Mouse (Mus musculus) heart, adult 11 months (tissue): Measurements from ENCODE around the gene Hist1h2bb.

Source experiments
- DNase-seq: peaks from one replicate; pipeline ENCODE4 v3.0.0; 2022

The Hist1h2bb gene

DNA sequence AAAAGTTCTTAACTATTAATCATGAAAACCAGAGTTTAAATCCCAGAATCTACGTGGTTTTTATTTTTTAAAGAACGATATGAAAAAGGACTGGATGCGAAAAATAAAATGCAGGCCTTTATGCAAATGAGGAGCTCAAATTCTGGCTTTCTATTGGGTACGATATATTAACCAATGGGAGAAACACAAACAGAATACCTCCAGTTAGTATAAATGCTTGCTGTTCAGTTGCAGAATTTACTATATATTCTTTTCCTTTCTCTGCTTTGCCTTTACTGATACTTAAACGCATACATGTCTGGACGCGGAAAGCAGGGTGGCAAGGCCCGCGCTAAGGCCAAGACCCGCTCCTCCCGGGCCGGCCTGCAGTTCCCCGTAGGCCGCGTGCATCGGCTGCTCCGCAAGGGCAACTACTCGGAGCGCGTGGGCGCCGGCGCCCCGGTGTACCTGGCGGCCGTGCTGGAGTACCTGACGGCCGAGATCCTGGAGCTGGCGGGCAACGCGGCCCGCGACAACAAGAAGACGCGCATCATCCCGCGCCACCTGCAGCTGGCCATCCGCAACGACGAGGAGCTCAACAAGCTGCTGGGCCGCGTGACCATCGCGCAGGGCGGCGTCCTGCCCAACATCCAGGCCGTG, 4.4 kb downstream of the Hist1h2bb start, which contains the start of gene Hist1h2ab:
Gene Hist1h2ab (plus strand): TSS at position 288 of the 639 bp plus-strand sequence.
- DNase-seq, result peak; percentile 95

GRCm38 (mm10) chr13:23751478-23751956, 5.0 kb downstream of the Hist1h2bb start:
- no peak for DNase-seq

GRCm38 (mm10) chr13:23752067-23752741, 5.7 kb downstream of the Hist1h2bb start, which contains the start of gene Hist1h3b:
Gene Hist1h3b (plus strand): TSS chr13:23752267.
- peak; percentile 97 for DNase-seq

DNA sequence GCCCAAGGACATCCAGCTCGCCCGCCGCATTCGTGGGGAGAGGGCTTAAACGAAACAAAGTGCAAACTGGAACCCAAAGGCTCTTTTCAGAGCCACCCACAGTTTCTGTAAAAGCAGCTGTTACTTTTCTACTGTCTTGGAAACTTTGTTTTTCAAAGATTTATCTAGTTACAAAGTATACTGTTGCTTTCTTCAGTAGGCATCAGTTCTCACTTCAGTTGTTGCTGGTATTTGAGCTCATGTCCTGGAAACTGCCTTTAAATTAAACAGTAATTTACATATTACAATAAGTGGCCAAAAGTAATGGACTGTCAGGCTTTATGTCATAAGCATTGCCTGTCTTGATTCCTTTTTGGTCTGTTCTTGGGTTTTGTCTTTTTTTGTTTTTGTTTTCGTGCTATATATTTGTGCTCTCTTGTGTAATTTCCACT, 6.2 kb downstream of the Hist1h2bb start:
- no peak for DNase-seq

DNA sequence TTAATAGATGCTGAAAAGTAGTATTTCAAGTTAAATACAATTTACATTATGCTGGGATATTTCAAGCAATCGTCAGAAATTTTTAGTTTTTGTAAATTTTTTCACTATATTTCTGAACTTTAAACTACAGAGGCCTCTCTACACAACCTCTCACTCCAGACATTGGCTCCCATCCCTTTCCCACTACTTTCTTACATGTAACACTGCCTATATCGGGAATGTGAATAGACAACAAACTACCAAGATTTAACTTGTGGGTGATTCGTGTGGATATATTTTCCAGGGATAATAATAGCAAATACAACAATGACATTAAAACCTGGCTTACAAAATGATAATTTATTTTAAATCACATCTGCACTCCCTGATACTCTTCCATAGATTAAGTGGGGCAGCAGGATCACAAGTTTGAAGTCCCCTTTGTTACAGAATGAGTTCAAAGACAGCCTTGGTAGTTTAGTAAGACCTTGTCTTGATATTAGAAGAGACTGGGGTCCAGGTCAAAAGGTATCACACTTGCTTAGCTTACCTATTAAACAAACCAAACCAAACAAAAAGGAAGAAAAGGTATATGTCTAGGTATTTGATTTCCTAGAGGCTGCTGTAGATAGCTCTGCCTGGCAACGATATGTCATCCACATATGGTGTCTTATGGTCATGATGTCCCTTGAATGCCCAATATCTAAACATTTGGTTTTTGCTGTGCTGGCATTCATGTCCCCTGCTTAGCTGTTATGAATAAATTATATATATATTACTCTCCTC, 7.0 kb downstream of the Hist1h2bb start:
- no peak for DNase-seq

- no peak for DNase-seq
Measured at GRCm38 (mm10) chr13:23755000-23755399, 8.5 kb downstream of the Hist1h2bb start.

DNA sequence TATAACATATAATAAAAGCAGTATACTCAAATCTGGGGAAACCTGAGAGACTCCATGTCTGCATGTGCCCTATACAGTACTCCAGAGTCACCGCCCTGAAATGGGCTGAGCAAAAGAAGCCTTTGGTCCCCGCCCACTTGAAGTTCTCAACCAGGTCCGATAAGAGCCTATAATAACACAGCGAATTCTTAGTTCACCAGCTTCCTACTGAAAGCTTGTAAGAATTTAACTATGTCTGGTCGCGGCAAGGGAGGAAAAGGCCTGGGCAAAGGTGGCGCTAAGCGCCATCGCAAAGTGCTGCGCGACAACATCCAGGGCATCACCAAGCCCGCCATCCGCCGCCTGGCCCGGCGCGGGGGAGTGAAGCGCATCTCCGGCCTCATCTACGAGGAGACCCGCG, 10.3 kb downstream of the Hist1h2bb start, which contains the start of gene Hist1h4b:
Gene Hist1h4b (plus strand): TSS at position 224 of the 400 bp plus-strand sequence.
- DNase-seq, result peak; percentile 98

- DNase-seq, result no peak
Measured at GRCm38 (mm10) chr13:23757211-23757773, 10.8 kb downstream of the Hist1h2bb start.

GRCm38 (mm10) chr13:23757921-23758320, 11.4 kb downstream of the Hist1h2bb start:
- DNase-seq, result no peak

DNA sequence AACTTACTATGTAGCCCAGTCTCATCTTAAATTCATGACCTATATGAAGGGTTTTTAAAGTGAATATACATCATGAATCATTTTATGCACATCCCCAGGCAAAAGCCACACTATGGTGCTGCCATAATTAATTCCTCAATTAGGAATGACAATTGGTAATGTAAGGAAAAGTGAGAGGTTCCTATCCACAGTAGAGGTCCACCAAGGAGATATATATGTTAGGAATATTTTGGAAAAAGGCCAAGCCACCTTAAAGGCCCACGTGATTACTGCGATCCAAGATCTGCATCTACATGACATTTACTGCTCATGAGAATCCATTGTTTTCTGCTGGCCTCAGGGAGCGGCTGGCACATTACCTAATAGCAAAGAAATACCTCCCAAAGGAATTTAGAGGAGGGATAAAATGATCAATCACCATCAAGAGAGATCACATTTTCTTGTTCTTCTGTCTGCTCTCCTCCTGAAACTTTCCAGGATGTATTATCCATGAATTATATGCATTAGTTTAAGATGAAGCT, 12.8 kb downstream of the Hist1h2bb start:
- no peak for DNase-seq

DNA sequence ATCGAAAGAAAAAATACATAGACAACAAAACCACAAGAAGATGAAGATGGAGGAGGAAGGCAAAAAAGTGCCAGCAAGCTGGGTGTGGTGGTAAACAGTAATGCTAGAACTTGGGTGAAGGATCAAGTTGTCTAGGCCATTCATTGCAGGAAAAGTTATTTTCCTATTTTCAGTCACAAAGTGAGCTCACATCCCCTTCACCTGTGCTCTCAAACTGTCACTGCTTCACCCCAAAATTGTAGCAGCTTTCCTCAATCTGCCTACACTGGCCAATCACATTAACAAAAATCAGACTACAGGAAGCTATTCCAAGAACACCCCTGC, 13.3 kb downstream of the Hist1h2bb start:
- no peak for DNase-seq

DNA sequence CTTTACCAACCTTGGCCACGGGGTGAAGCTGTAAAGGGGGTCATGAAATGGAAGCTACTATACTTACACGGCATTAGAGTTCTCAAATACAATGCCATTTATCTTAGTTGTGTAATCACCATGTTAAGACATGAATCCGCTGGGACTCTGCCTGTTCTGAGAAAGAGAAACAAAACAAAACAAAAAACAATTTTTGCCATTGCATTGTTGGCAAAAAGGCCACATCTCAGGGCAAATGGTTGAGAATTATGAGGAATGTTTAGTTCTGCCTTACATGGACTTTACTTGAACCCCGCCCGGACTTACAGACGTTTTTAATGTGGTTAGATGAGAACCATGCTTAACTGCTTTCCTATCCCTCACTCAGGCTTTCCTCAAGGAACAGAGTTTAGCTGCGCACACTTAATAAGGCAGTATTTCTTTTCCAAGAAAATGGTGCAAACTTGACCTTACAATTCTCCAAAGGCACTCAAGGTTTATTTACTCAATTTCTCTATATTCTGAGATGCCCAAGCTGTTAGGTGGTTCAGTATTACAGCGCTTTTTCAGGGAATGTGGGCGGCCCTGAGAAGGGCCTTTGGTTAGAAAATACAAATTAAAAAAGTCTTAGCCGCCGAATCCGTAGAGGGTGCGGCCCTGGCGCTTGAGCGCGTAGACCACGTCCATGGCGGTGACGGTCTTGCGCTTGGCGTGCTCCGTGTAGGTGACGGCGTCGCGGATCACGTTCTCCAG, 13.9 kb downstream of the Hist1h2bb start:
- DNase-seq, result no peak

DNA sequence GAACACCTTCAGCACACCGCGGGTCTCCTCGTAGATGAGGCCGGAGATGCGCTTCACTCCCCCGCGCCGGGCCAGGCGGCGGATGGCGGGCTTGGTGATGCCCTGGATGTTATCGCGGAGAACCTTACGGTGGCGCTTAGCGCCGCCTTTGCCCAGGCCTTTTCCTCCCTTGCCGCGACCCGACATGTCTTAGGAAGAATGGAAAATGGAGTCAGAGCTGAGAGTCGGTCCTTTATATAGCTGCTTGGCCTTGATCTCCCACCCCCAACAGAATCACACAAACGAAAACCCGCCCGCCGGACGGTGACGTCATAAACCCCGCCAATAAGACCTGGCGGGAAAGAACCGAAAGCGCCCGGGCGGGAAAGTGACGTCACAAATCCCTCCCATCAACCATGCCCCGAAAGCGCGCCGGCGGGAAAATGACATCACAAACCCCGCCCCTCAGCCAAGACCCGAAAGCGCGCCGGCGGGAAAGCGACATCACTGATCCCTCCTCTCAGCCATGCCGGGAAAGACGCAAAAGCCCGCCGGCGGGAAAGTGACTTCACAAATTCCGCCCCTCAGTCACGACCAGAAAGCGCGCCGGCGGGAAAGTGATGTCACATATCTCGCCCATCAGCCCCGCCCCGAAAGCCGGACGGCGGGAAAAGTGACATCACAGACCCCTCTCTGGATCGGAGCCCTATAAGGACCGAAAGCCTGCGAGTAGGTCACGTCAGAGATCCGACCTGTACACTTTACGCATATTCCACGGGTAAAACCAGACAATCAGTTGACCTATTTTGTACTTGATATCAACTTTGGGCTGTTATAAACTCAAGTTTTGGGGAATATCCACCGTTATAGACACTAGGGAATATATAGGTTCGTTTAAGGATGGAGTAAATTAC, 14.7 kb downstream of the Hist1h2bb start, which contains the start of gene Hist1h4a:
Gene Hist1h4a (minus strand): TSS at position 259 of the 893 bp plus-strand sequence.
- peak; percentile 100 for DNase-seq

- peak; percentile 96 for DNase-seq
Measured at GRCm38 (mm10) chr13:23761871-23762821, 15.6 kb downstream of the Hist1h2bb start, which contains the start of gene Hist1h3a. Gene Hist1h3a (minus strand): TSS chr13:23762386.

DNA sequence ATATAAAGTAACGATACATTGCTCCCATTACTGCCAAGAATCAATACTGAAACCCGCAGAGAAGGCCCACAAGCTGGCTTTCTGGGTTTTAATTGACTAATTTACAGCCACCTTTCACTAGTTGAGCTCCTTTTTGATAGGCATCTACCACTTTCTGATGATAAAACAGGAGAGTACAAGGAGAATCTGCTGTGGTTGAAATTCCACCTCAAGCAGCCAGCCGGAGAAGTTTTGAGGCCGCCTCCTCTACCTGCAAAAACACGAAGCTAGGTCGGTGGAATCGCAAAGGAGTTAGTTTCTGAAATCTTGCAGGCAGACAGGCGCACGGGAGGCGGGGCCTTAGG, 16.7 kb downstream of the Hist1h2bb start:
- no peak for DNase-seq

GRCm38 (mm10) chr13:23763586-23764323, 17.2 kb downstream of the Hist1h2bb start, which contains the start of gene Hist1h1a:
Gene Hist1h1a (plus strand): TSS chr13:23763666.
- DNase-seq, result peak; percentile 98

DNA sequence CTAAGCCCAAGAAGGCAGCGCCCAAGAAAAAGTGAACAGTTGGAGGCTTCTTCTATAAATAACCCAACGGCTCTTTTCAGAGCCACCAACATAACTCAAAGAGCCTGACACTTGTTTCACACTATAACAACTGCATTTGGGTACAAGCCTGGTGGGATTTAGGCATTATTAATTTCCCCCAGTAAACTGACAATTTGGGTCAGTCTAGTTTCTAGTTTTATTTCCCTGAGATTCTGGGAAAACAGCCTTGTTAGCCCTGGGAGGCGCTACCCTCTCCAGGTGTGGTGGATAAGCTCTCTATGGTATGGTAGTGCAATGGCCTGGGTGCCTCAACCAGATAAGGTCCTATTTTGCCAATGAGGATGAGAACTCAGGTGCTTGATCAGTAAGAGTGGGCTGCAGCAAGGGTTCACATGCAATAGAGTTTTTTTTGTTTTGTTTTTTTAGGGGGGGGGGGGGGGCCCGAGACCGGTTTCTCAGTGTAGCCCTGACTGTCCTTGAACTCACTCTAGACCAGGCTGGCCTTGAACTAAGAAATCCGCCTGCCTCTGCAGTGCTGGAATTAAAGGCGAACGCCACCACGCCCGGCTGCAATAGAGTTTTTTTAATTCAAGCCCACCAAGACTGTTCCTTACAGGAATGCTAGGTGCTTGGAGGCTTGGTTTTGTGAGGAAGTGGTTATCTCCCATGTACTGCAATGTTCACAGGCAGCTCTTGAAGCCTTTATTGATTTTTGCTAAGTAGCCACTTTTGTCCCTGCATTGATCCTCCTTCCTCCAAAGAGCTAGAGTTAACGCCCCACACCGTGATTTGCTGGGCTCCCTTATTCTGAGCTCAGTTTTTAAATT, 18.0 kb downstream of the Hist1h2bb start:
- peak; percentile 57 for DNase-seq

DNA sequence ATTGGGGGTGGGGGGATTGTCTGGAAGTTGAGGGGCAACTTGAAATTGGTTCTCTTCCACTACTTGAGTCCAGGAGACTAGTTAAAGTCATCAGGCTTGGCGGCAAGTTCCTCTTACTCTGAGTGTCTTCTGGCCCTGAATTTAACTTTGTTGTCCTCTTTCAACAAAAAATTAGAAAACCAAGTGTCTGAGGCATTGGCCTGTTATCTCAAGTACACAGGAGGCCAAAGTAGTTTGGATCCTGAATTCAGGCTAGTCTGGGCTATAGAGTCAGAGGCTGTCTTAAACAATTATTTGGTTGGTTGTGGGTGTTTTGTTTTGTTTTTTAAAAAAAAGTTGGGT, 18.6 kb downstream of the Hist1h2bb start:
- DNase-seq, result no peak
